Mouse (Mus musculus): ENCODE measurements around the gene Trim63.

DNA sequence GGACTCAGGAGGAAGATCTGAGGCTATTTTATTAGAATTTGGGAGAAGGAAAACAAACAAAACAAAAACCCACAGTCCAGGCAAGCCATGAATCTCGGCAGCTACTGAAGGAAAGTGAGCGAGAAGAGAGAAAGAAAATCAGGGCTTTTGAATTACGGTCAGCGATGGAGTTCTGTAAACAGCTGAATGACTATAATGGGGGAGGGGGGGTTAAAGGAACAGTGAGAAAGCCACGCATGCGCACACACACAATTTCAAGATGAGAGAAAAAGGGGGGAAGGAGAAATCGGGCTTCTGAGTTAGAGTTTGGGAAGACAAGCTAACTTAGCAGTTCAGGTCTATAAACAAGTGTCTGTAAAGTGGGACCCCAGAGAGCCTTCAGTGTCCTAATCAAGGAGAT, 38.0 kb downstream of the Trim63 start:
- TF ChIP-seq CTCF (IDR thresholded peaks at IDR 0.05) (no peak), EP300 (IDR thresholded peaks at IDR 0.05) (no peak)
